Mouse (Mus musculus) liver, adult 2 months (tissue): ENCODE data around the gene Lrp4.

Experiments
- CTCF ChIP-seq: fragments of 200-500 bp; IDR thresholded peaks from 2 replicates; pipeline ENCODE4 v1.5.1; 2011; ENCODE audit warnings: low read depth, low read length, control low read depth
- POLR2A ChIP-seq: fragments of 200-500 bp; IDR thresholded peaks from 2 replicates; pipeline ENCODE4 v1.6.1; 2011; ENCODE audit warnings: low read length, control low read depth; ENCODE audit not compliant: insufficient read depth; ENCODE audit errors: extremely low read depth

DNA sequence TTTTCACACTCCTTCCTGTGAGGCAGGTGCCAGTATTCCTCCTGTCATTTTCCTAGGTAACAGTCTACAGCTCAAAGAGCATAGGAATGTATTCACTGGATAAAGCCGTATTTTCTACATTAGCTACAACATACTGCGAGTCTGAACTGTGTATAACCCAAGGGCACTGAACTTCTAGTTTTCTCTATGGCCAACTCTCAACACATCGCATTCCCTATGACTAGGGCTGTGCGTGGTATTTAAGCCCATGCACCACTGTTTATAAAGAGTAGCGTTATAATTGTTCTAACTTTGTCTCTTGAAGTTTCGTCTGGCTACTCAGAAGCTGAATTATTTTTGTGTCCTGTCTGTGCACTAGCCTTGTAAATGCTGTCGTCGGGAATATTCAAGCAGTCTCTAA is 20.6 kb upstream of the Lrp4 start:
- TF ChIP-seq CTCF = no peak
- TF ChIP-seq POLR2A = no peak
